Mouse (Mus musculus) ZHBTc4 (cell line): ENCODE measurements at regions not wholly inside any gene's neighbourhood (a gene's known extent, or its start where the extent isn't known, plus 50 kb on each side); places are given as distances from the start of the nearest gene placed in this dataset.
A peak's percentile ranks its signal among the peaks of the same experiment; 100 is the strongest.

ENCODE experiments used
- DNase-seq: peaks from one replicate; pipeline ENCODE4 v3.0.0-alpha.2; 2011; ENCODE audit warnings: low read depth, low spot score

DNA sequence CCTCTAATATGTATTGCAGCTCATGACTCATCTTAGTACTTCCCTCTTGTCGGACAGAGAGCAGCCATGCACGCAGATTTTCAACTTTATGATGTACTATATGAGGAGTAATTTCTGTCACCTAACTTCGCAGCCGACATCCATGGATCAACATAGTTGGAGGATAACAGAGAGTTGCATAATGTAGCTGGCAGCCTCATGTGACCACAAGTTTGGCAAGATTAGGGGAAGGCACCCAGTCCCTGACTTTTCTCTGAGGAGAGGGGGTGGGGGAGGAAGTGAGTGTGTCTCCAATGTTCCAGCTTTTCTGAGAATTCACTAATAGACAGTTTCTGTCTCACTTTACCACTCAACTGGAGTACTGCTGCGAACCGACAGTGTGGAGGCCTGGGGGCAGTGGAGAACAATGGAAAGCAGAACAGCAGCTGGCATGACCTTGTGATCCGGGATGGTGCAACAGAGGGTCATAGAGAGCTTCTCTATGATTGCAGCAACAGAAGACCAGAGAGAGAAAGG, 424.0 kb downstream of the Ptprc start:
- DNase-seq, result no peak

DNA sequence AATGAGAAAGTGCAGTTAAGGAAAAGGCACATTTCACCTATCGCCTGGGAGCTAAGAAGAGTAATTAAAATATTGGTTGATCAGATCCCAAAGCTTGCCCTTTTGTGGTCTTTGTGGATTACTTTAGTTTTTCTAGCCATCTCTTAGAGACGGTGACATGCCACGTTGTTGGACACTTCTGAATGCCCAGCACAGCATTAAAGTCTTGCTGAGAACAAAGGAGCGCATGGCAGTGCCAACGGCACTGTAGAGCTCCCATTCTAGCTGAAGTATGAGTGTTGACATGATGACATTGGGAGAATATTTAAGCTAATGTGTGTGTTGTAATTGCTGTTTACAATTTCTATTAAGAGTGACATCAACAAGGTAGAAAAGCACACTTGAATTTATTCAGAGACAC, 424.6 kb downstream of the Ptprc start:
- DNase-seq, result no peak

DNA sequence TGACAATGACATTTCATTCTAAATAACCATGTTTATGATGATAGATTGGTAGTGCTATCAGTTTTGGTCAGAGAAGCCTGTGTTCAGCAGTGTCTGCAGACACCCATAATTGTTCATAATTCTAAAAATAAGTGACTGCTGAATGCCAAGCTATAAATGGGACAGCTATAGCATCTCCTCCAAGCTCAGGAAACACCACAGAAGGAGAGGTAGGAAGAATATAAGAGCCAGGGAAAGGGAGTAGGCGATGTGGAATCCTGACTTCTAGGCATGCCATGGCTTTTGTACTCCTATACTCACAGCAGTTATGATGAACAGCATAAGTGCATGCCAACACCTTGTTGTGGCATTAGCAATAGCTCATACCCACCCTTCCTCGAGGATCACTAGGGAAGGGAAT, 429.4 kb downstream of the Ptprc start:
- DNase-seq, result no peak

DNA sequence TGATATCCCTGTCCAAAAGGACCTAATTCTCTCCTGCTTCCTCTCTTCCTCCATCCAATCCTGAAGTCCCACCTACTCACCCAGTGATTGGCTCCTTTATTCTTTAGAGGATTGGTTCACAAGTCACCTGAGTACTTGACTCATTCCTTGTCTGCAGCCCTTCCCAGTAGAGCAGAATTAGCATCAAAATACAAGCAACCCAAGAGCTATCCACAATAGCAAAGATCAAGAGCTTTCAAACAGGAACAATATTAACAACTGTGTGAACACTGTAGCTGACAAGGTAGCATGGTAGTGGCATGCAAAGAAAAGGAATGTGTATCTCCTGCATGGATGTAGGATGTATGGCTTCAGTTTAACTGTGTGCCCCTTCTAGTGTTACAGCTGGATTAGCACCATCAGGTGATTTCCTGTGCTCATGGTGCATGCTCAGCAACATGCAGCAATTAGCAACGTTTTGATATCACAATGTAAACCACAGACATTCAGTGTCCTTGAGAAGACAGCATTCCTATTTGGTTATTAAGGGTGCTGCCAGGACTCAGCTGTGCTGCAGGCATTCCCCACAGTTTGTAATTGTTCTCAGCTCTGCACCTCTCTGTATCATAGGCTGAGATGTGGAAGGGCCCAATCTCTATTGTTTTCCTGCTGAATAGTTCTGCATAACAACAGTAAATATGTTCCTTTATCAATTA, 437.2 kb downstream of the Ptprc start:
- DNase-seq, result peak; percentile 76

DNA sequence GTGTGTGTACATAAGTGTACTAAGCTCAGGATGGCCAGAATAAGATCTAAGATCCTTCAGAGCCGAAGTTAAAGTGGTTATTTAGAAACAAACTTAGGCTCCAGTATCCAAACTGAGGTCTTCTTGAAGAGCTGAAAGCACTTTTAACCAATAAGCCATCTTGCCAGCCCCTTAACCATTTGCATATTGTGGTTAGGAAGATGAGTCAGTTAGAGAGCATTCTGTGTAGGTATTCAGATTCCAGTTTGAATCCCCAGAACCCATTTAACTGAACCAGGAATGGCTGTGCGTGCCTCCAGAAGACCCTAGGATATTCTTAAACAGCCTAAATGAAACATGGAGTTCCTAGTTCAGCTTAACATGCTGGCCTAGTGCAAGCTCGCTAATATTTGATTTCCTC, 471.6 kb downstream of the Ptprc start:
- no peak for DNase-seq

DNA sequence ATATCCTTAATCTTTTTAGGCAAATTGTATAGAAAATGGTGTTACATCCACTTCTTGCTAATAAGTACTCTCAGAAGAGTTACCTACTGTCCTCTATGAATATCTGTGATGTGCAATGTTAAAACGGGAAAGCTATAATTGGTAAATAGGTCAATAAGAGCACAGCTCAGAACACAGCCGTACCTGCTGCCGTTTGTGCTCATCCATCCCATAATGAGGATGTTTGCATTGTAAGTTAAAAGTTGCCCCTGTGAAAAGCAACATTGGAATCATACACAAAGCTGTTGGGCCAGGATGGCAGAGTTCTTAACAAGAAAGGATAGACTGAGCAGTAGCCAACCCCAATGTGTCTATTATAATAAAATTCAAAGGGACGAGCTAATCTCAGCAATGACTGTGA, 476.6 kb downstream of the Ptprc start:
- DNase-seq, result no peak

DNA sequence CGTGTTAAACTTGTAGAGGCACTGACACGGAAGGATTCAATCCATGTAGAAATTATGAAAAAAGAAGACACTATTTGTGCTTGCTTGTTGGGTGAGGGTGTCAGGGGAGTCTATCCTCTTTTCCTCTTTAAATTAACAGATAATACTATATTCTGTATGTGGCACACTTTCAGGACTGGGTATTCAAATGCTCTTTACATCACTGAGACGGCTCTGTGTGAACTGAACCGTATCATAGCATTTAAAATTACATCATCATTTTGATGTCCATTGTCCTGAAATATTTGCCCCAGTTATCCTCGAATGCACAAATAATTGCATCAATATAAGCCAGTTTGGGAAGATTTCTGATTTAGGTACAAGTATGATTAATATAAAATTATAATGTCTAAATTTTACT, 478.2 kb downstream of the Ptprc start:
- DNase-seq, result no peak

DNA sequence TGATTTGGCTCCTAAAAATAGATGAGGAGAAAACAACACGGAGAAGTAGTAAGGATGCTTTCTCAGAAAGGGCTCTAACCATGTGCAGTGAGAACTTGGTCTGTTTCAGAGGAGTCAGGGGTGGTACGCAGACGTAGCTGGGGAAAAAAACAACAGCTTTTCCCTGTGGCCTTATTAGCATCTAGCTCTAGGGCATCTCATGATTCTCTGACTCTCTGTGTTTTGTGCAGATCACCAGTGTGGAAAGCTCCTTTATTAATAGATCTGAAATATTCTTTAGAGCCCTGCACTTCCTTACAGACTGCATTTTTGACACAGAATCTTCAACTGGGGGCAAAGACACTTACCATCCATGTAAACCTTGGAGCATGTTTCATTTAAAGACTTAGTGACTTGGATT, 478.7 kb downstream of the Ptprc start:
- no peak for DNase-seq

DNA sequence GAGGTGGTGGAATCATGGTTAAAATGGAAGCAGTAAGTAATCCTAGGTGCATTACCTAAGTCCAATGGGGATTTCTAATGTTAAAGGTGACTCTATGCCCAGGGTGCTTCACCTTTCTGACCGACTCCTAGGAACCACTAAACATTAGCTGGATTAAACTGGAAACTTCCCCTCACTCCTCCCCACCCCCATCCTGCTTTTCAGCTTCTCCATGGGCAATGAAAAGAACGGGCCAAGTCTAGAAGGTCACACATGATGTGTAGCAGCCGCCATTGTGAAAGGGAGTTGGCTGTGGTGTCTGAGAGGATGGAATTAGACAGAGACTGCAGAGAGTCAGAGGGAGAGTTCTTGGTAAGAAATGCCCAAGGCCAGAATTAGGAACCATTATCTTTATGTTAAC, 479.8 kb downstream of the Ptprc start:
- peak; percentile 66 for DNase-seq

DNA sequence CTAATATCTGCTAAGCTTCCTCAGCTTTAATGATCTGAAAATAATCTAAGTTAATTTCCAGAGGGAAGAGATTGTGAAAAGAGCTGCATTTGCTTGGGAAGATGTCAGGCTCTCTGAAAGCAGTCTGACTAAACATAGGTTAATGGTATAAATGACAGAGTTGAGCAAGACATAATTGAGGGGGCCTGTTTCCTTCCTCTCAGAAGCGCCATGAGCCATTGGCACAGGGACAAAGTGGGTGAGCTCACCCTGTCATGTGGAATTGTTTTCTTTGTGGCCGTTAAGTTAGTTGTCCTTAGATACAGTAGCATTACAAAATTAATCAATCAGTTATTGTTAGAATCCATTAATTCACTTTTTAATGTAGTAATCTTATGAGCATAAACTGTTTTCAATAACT, 483.0 kb downstream of the Ptprc start:
- DNase-seq, result no peak

DNA sequence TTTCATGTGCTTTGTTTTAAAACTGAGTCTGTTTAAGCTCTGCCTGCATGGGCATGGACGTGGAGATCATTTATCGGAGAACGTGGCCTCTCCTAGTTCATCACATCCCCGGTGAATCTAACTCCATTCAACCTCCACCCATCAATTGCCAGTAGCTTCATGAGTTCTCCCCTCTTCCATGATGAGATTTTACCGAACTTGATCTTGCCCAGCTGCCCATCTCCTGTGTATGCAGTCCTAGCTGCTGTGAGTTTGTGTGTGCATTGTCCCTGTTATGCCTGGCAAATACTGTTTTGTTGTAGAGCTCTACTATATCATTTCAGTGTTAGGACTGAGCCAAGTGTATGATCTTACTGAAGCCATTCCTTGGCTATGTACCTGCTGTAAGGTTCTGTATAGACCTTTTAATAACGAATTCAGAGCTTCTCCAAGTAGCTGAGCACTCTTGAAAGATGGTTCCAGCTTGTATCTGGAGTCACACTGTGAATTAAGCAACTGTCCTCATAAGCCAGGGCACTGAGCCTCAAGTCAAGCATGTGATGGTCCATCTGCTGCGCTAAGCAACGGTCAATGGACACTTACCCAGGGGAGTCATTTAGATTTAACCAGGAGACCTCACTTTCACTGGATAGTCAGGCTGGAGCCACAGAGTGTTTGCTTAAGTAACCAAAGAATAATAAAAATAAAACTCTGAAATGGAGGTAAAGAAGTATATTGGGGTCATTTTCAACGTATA, 484.5 kb downstream of the Ptprc start:
- no peak for DNase-seq

DNA sequence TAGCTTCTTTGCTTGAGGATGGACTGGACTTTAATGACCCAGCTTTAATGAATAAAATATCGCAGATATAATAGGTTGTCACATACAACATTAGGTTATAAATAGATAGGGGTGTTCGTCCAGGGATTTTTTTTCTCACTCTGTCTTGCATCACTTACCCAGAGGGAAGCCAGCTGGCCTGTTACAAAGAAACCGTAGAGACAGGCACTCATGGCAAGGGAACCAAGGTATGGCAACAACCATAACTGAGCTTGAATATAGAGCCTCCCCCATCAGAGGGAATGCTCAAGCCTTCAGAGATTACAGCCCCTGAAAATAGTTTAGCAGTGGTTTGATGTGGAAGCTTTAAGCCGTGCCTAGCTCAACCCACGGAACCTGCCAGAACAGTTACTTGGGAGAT, 504.9 kb downstream of the Ptprc start:
- no peak for DNase-seq

DNA sequence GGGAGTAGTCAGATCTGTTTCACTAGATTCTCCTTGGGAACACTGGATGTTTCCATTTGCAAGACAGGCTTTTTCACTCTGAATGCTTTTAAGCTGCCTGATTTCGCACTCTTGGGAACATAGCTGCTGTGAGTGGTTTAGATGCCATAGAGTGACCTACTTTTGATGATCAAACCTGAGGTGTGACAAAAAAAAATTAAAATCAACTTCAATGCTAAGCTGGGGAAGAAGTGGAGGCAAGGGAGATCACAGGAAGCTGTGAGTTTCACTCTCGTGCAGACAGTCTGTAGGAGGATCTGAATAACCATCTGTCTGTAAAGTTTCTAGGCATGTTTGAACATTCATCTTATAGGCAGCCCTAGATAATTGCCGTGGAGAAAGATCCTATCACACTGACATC, 505.7 kb downstream of the Ptprc start:
- no peak for DNase-seq

DNA sequence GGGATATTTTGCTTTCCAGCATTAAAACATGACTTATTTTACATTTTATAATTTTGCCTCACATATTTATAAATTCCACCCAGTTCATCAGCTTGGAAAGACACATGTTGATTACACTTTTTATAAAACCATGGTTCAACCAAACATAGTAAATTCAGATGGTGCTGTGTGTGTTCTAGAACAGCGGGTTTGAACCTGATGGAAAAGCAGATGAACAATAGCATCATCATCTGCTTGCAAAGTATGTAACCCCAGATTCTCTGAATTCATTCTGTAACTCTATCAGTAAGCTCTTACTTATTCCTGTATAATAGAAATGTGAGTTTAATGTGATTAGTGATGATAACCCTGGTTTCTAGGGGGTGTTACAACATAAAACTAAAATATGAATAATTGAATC, 517.4 kb downstream of the Ptprc start:
- no peak for DNase-seq

DNA sequence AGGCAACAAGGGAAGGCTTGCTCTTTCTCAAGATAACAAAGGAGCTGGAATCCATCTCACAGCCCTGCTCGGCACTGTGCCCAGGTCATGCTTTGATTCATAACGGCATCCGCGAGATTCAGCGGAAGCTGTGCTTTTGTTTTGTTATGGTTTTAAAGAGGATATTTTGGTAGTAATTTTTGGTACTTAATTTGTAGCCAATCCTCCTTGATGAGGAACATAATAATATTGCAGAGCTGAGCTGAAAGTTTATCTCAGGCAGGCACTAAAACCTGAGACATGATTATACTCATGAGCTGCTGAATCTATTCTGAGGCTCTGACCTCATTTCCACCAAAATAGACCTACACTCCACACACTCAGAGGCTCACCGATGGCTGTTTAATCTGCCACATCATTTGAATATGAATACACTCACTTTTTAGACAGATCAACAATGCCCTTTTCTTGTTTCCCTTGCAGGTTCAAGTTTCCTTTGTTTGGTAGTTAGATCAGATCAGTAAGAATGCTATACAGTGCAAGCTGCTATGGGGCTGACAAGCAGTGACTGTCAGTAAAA, 518.5 kb downstream of the Ptprc start:
- peak; percentile 51 for DNase-seq

DNA sequence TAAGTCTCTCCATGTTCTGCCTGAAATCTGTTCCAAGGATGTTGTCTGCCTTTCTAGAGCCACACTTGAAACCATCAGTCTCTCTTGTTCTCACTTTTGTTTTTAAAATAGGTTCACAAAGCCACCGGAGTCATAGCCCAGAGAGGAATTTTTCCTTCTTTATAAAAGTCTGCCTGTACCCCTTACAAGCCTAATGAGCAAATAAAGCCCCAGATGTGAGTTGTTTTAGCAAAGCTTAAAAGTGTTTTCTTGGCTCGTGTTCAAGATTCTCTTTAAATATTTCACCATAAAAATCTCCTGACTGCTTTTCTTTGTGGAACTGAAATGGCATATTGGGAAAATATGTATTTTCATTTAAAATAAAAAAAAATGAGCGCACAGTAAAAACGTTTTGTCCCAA, 521.3 kb downstream of the Ptprc start:
- no peak for DNase-seq

DNA sequence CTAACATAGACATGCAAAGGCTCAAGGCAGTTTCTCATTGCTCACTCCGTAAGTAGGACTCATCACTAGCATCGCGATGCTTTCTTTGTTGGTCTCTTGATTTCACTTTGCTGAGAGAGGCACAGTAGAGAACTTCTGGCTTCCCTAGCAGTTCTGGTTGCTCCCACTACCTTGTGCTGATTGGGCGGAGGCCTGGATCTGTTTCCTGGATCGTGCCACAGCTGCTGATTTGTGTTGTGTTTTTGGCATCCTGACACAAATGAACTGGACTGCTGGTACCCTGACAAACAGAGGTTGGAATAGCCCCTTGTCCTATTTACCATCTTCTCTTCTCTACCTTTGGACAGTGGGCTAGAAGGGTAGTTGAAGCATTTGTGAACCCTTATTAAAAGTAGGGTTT, 522.0 kb downstream of the Ptprc start:
- DNase-seq, result no peak

DNA sequence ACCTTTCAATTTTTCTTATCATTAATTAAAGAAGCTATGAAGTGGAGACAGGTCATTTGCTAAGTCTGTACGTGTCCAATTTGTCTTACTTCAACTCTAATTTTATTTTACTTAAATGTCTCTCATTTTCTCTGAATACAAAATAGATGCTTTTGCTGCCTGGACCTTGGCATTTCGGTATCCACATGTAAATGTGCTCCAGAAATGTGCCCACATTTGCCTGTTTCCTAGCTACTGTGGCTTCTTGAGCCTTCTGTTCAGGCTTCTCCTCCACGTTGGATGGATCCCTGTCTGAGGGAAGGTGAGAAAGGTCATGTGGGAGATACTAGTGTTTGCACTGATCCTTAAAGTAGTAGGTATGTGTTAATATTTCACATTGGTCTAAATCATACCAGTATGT, 524.9 kb downstream of the Ptprc start:
- no peak for DNase-seq

DNA sequence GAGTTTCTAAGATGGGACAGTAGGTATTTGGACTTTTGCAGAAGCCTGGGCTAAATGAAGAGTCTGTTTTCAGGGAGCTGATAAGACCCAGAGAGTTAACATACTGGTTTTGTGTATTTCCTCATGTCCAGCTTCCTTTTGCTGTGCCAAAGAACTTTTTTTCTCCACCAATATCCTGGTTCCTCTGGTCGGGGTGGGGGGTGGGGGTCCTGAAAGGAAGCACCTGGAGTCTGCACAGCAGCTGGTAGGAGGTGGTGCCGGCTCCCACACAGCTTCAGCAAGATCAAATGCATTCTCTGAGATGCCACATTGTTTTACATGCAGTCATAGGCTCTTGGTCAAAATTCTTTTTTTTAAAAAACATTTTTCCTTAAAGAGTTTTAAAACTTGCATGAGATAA, 525.4 kb downstream of the Ptprc start:
- DNase-seq, result no peak

DNA sequence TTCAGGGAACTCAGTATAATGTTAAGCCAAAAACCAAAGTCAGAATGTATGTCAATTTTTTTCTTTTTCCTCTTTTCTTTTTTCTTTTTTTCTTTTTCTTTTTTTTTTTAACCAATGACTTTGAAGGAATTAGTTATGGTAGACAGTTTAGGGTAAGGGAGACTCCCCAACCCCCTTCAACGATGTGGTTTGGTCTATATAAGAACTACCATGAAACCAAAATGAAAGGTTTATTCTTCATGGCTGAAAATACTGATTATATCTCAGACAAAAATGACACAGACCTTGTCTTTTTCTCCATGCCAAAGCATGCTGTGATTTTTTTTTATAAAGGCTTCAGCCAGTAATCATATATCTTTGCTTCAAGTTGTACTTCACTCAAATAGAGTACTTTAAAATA, 526.7 kb downstream of the Ptprc start:
- no peak for DNase-seq

DNA sequence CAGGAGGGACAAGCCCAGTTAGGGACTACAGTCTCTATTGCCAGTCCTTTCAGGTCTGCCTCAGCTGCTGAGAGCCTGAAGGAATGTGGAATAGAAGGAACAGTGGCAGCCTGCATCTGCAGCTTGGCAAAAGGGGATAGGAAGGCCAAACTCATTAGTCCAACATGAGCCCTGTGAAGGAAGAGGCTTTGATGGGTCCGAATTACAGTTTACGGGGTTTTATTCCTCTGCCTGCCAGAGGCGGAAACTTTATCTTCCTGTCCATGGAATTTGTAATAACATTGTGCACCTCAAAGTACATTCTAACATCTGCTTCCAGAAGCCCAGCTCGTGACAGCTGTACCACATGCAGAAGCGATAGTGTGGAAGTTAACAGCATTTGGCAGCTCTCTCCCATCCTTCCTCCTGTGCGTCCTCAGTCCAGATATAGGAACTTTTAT, 530.9 kb downstream of the Ptprc start:
- no peak for DNase-seq

DNA sequence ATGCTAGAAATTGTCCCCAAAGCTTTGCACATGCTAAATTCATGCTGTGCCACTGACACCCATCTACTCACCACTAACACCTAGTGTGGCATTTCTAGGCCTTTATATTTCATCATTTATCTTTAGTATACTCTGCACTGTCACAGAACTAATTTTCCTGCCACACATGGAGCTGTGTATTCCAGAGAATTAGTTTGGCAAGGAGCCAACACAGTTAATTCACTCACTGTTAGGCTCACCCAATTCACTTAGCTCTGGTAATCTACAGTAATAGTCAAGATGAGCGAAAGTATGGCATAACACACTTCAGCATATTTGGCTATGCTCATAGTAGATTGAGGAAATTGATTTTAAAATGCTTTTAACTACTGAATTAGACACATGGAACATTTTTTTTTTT, 532.0 kb downstream of the Ptprc start:
- no peak for DNase-seq

DNA sequence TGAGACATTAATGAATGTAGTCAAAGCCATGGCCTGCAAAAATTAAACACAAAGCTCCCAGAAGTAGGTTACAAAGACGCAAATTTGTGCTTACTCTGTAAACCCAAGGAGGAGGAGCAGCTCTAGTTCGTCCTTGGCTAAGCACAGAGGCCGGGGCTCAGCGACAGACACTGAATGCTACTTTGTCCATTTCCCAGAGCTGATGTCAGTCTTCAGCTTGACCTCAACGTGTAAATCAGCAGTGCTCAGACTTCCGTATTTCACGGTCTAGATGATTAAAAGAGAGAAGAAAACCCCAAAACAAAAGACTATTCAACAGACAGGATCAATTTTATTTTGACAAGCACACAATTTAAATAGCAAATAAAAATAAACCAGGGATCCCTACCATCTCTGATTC, 534.7 kb downstream of the Ptprc start:
- no peak for DNase-seq
